In the genomic region with DNA sequence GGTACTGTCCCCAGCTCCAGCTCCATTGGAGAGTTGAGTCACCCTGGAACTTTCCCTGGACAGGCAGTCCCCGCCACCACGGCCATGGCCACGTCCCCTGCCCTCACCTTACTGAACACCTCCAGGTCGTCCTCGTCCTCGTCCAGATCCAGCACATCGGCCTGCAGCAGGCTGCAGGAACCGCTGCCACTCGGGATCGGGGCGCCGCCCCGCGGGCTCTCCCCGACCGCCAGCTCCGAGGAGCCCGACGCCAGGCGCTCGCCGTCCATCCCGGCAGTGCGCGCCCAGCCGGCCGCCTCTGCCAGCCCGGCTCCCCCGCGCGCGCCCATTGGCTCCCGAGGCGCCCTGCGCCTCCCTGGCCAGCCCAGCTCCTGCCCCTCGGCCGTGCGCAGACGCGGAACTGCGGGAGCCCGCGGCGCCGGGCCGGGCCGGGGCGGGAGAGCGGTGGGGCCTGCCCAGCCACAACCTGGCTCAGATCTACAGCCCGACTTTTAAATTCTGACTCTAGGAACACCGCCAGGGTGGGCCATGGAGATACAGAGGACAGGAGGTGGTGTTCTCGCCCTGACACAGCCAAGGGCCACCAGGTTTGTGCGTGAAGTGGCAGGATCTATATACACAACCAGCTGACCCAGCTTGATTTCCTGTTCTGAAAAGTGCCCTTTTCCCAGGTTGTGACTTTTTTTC, we compare ENCODE assay signal across 8 mouse cellular contexts. TPM values are rescaled to one million over a fixed set of nuclear protein-coding genes. Genes with fewer than 3 reads are reported as not detected.
DNase-seq lines count a peak whose midpoint lies in the region; ATAC-seq lines count a peak whose summit lies in the region.

Gene Snx7 (minus strand): TSS at position 300 of the 687 bp plus-strand sequence.

- H3K27me3 ChIP-seq in intestine, embryonic 16.5 days (replicated peaks; ENCODE audit: control insufficient read depth, insufficient read depth, low read length) = no peaks in the 10 kb centered on the region

- ATAC-seq in intestine, embryonic 16.5 days = peak; percentile 98
- peak; percentile 94 for ATAC-seq in megakaryocyte progenitor cell, adult 5-6 weeks (replicated peaks; ENCODE audit: poor library complexity)
- ATAC-seq in inflammation-experienced regulatory T-cells, adult 6 months = no peak

- peaks cover 8% of the 10 kb centered on the region for H3K4me1 ChIP-seq in intestine, embryonic 16.5 days (ENCODE audit: control insufficient read depth, insufficient read depth, low read length)

- H3K36me3 ChIP-seq in intestine, embryonic 16.5 days (ENCODE audit: control insufficient read depth, insufficient read depth, low read length) = no peaks in the 10 kb centered on the region

- peak within 1 kb of the TSS; percentile 92 for H3K27ac ChIP-seq in intestine, embryonic 16.5 days (ENCODE audit: low read length)

- H3K4me3 ChIP-seq in intestine, embryonic 16.5 days (ENCODE audit: low read length) = peak within 1 kb of the TSS; percentile 72

- under 1% methylated on average over 47 of the region's 53 CpGs for WGBS in intestine, embryonic 16.5 days

- H3K9me3 ChIP-seq in intestine, embryonic 16.5 days (ENCODE audit: control insufficient read depth, low read length) = no peaks in the 10 kb centered on the region

- peak within 1 kb of the TSS; percentile 71 for H3K4me2 ChIP-seq in intestine, embryonic 16.5 days (ENCODE audit: low read depth, low read length)

- peak within 1 kb of the TSS; percentile 84 for H3K9ac ChIP-seq in intestine, embryonic 16.5 days (ENCODE audit: low read depth, low read length)

- peak; percentile 97 for DNase-seq in adrenal gland, postnatal 14 days
- peak; percentile 93 for DNase-seq in embryo, embryonic 11 days
- DNase-seq in gastrocnemius, postnatal 4 days (ENCODE audit: low spot score in 2 of 2) = peak; percentile 88 to 89
- DNase-seq in left cerebral cortex, postnatal 14 days (ENCODE audit: low spot score in 2 of 2) = peak; percentile 77 to 85
- peak; percentile 87 for DNase-seq in right cerebral cortex, postnatal 14 days

- intact Hi-C loops in left cerebral cortex, postnatal 14 days (cut with DNase I) = loop anchor here (5.0 kb wide), 1 partner anchor 41 kb away; no protein-coding TSS in a partner anchor

RNA-seq across cellular contexts. Expression of gene Snx7, which starts in this region (rescaled TPM):
- total RNA-seq in adrenal gland, postnatal 14 days (2021) = 44.1 and 47.0 TPM in 2 replicates
- total RNA-seq in gastrocnemius, postnatal 4 days (2021) = 10 to 100 TPM; 13.4 to 14.1 TPM
- 85.6 and 88.5 TPM in 2 replicates for polyA plus RNA-seq in intestine, embryonic 16.5 days (2015; fragmentation: Nextera tagmentation; extraction: Ambion mirVana)
- 10 to 100 TPM; 29.4 to 29.7 TPM for total RNA-seq in left cerebral cortex, postnatal 14 days (2021)
- total RNA-seq in megakaryocyte progenitor cell, adult 5-6 weeks (2015) = 5.2 and 6.1 TPM in 2 replicates
- 11.7 and 13.1 TPM in 2 replicates for total RNA-seq in megakaryocyte progenitor cell, adult 5-6 weeks (2017)
- polyA plus RNA-seq in inflammation-experienced regulatory T-cells, adult 6 months (2017; shearing (Covaris generic)) = under 1 TPM in 2 of 3 experiments, not detected in 1; 0.21 to 0.25 TPM

Comparison
In these comparisons a context has a peak if more than half of its experiments do, and no peak if none do; other contexts are left out.
1. RNA of gene Snx7 (polyA plus RNA-seq): 85.6 to 88.5 TPM in intestine, embryonic 16.5 days; 0.21 to 0.25 TPM in inflammation-experienced regulatory T-cells, adult 6 months; every median in the first group is over 10 times any median in the second.
2. Peak in every context shown above with its lines, with median percentiles within 50 percentile points of each other: DNase-seq.